Mouse (Mus musculus) intestine, embryonic 16.5 days (tissue): Measurements from ENCODE around the gene Gm11099. TPM values are rescaled to one million over a fixed set of nuclear protein-coding genes. Genes with fewer than 3 reads are reported as not detected.

ENCODE experiments used
- ATAC-seq: fragments of 200-750 bp; cut with Nextera tagmentation; 2 replicates; pipeline ENCODE4 v1.8.0; 2017; ENCODE audit warnings: moderate TSS enrichment, moderate library complexity
- H3K27ac ChIP-seq: fragments of 300-500 bp; sonication (generic); 2 replicates; pipeline ENCODE4 v1.5.1; 2014; ENCODE audit warnings: mild to moderate bottlenecking, low read length
- H3K27me3 ChIP-seq: fragments of 300-500 bp; sonication (generic); replicated peaks from 2 replicates; pipeline ENCODE4 v1.6.1; 2014; ENCODE audit warnings: low read length, control low read depth, mixed read lengths; ENCODE audit not compliant: control insufficient read depth, insufficient read depth
- H3K36me3 ChIP-seq: fragments of 300-500 bp; sonication (generic); 2 replicates; pipeline ENCODE4 v1.6.1; 2014; ENCODE audit warnings: low read length, control low read depth; ENCODE audit not compliant: control insufficient read depth, insufficient read depth
- H3K4me1 ChIP-seq: fragments of 300-500 bp; sonication (generic); 2 replicates; pipeline ENCODE4 v1.6.1; 2014; ENCODE audit warnings: low read length, control low read depth, mixed read lengths; ENCODE audit not compliant: control insufficient read depth, insufficient read depth
- H3K4me2 ChIP-seq: fragments of 300-500 bp; sonication (generic); 2 replicates; pipeline ENCODE4 v1.6.1; 2014; ENCODE audit warnings: low read depth, low read length, control low read depth
- H3K4me3 ChIP-seq: fragments of 300-500 bp; sonication (generic); 2 replicates; pipeline ENCODE4 v1.5.1; 2014; ENCODE audit warnings: mild to moderate bottlenecking, low read length
- H3K9ac ChIP-seq: fragments of 300-500 bp; sonication (generic); 2 replicates; pipeline ENCODE4 v1.6.1; 2014; ENCODE audit warnings: low read depth, low read length
- H3K9me3 ChIP-seq: fragments of 300-500 bp; sonication (generic); 2 replicates; pipeline ENCODE4 v1.6.1; 2016; ENCODE audit warnings: low read length, control low read depth; ENCODE audit not compliant: control insufficient read depth
- WGBS: fragments of 180-500 bp; shearing (Covaris S2); extraction: QIAGEN DNeasy Blood & Tissue Kit; methylation state at CpG from one replicate; pipeline ENCODE4 v1.1.7; 2014; 5-methylcytosine and 5-hydroxymethylcytosine counted together
- polyA plus RNA-seq: library from polyadenylated mRNA; unstranded; fragments of >200 nt; fragmentation: Nextera tagmentation; extraction: Ambion mirVana; gene quantifications from 2 replicates; pipeline ENCODE4 v1.2.1, GENCODE M21; 2015

The Gm11099 gene
- polyA plus RNA-seq = not detected in 2 replicates

- Histone ChIP-seq H3K36me3 (no peaks in the 10 kb centered on the region), H3K4me1 (no peaks in the 10 kb centered on the region), H3K27me3 (no peaks in the 10 kb centered on the region), H3K9me3 (no peaks in the 10 kb centered on the region), H3K4me3 (no peak within 1 kb of the TSS), H3K27ac (no peak within 1 kb of the TSS), H3K9ac (no peak within 1 kb of the TSS), H3K4me2 (no peak within 1 kb of the TSS)
- 88% methylated on average over 5 of the region's 5 CpGs for WGBS
- ATAC-seq = no peak
These were observed at the start of gene Gm11099 for GRCm38 (mm10) chr2:58859134-58859533. Gene Gm11099 (plus strand): TSS chr2:58859434.

- no peak for ATAC-seq
- no peaks in the 10 kb centered on the region for H3K9me3 ChIP-seq
- 57% methylated on average over 2 of the region's 2 CpGs for WGBS
These were observed 46.3 kb upstream of the Gm11099 start for GRCm38 (mm10) chr2:58812941-58813340.

GRCm38 (mm10) chr2:58828910-58829600, 30.2 kb upstream of the Gm11099 start:
- no peaks in the 10 kb centered on the region for H3K9me3 ChIP-seq
- H3K4me3 ChIP-seq = no peak overlapping the region
- H3K4me2 ChIP-seq = no peak overlapping the region
- no peak for ATAC-seq
- no peaks in the 10 kb centered on the region for H3K27me3 ChIP-seq
- no peaks in the 10 kb centered on the region; the same call in 1 of the 2 replicates for H3K4me1 ChIP-seq
- WGBS = 40% methylated on average over 3 of the region's 3 CpGs
- no peak overlapping the region for H3K27ac ChIP-seq
- no peaks in the 10 kb centered on the region for H3K36me3 ChIP-seq
- no peak overlapping the region for H3K9ac ChIP-seq

More at GRCm38 (mm10) chr2:58812941-58813340, 46.3 kb upstream of the Gm11099 start:
- H3K4me3 ChIP-seq = no peak overlapping the region
- H3K27ac ChIP-seq = no peak overlapping the region
- no peak overlapping the region for H3K4me2 ChIP-seq
- no peaks in the 10 kb centered on the region for H3K36me3 ChIP-seq
- no peak overlapping the region for H3K9ac ChIP-seq
- H3K4me1 ChIP-seq = no peaks in the 10 kb centered on the region
- H3K27me3 ChIP-seq = no peaks in the 10 kb centered on the region

- Histone ChIP-seq H3K4me1 (no peaks in the 10 kb centered on the region; the same call in 1 of the 2 replicates), H3K9me3 (no peaks in the 10 kb centered on the region), H3K27me3 (no peaks in the 10 kb centered on the region), H3K27ac (no peak overlapping the region), H3K4me2 (no peak overlapping the region), H3K4me3 (no peak overlapping the region), H3K36me3 (no peaks in the 10 kb centered on the region), H3K9ac (no peak overlapping the region)
- WGBS = 54% methylated on average over 7 of the region's 7 CpGs
- no peak; the same call in 1 of the 2 replicates for ATAC-seq
These were observed 29.1 kb upstream of the Gm11099 start for GRCm38 (mm10) chr2:58829981-58830742.

GRCm38 (mm10) chr2:58832253-58832980, 26.8 kb upstream of the Gm11099 start:
- Histone ChIP-seq H3K4me1 (no peaks in the 10 kb centered on the region; the same call in 1 of the 2 replicates), H3K27ac (no peak overlapping the region), H3K27me3 (no peaks in the 10 kb centered on the region), H3K36me3 (no peaks in the 10 kb centered on the region), H3K9me3 (no peaks in the 10 kb centered on the region), H3K4me2 (no peak overlapping the region), H3K4me3 (no peak overlapping the region), H3K9ac (no peak overlapping the region)
- 92% methylated on average over 20 of the region's 20 CpGs for WGBS
- ATAC-seq = no peak

- Histone ChIP-seq H3K4me3 (no peak overlapping the region), H3K9me3 (no peaks in the 10 kb centered on the region), H3K4me1 (no peaks in the 10 kb centered on the region), H3K4me2 (no peak overlapping the region), H3K9ac (no peak overlapping the region), H3K27ac (no peak overlapping the region), H3K27me3 (no peaks in the 10 kb centered on the region), H3K36me3 (no peaks in the 10 kb centered on the region)
- no peak for ATAC-seq
- WGBS = 72% methylated on average over 3 of the region's 3 CpGs
These were observed 18.2 kb upstream of the Gm11099 start for GRCm38 (mm10) chr2:58841021-58841420.

GRCm38 (mm10) chr2:58842443-58842842, 16.8 kb upstream of the Gm11099 start:
- Histone ChIP-seq H3K27ac (no peak overlapping the region), H3K4me3 (no peak overlapping the region), H3K27me3 (no peaks in the 10 kb centered on the region), H3K9ac (no peak overlapping the region), H3K9me3 (no peaks in the 10 kb centered on the region), H3K4me1 (no peaks in the 10 kb centered on the region), H3K36me3 (no peaks in the 10 kb centered on the region), H3K4me2 (no peak overlapping the region)
- WGBS = 75% methylated on average over 4 of the region's 4 CpGs
- ATAC-seq = no peak

- no peaks in the 10 kb centered on the region for H3K27me3 ChIP-seq
- ATAC-seq = no peak
- H3K4me1 ChIP-seq = no peaks in the 10 kb centered on the region
- H3K4me3 ChIP-seq = no peak overlapping the region
- no peaks in the 10 kb centered on the region for H3K9me3 ChIP-seq
- H3K4me2 ChIP-seq = no peak overlapping the region
- WGBS = 24% methylated on average over 10 of the region's 10 CpGs
- H3K36me3 ChIP-seq = no peaks in the 10 kb centered on the region
- H3K27ac ChIP-seq = no peak overlapping the region
- no peak overlapping the region for H3K9ac ChIP-seq
These were observed 14.7 kb upstream of the Gm11099 start for GRCm38 (mm10) chr2:58844499-58844898.

GRCm38 (mm10) chr2:58879876-58880275, 20.6 kb downstream of the Gm11099 start:
- H3K27ac ChIP-seq = no peak overlapping the region
- H3K4me2 ChIP-seq = no peak overlapping the region
- no peaks in the 10 kb centered on the region for H3K36me3 ChIP-seq
- H3K4me3 ChIP-seq = no peak overlapping the region
- no peak overlapping the region for H3K9ac ChIP-seq
- no peaks in the 10 kb centered on the region for H3K9me3 ChIP-seq
- no peaks in the 10 kb centered on the region for H3K4me1 ChIP-seq
- no peaks in the 10 kb centered on the region for H3K27me3 ChIP-seq
- ATAC-seq = no peak
- WGBS = 40% methylated on average over 3 of the region's 3 CpGs
